Mouse (Mus musculus) myocyte (in vitro differentiated cells): ENCODE measurements around the gene Dgki. TPM values are rescaled to one million over a fixed set of nuclear protein-coding genes. Genes with fewer than 3 reads are reported as not detected.

Source experiments
- H3K27me3 ChIP-seq: one replicate; pipeline ENCODE4 v1.6.1; 2011; ENCODE audit not compliant: control insufficient read depth, insufficient read depth, insufficient read length
- H3K36me3 ChIP-seq: one replicate; pipeline ENCODE4 v1.6.1; 2011; ENCODE audit not compliant: control insufficient read depth, insufficient read depth
- H3K4me2 ChIP-seq: one replicate; pipeline ENCODE4 v1.6.1; 2011; ENCODE audit warnings: low read depth, control low read depth
- H3K4me3 ChIP-seq: one replicate; pipeline ENCODE4 v1.5.1; 2011; ENCODE audit warnings: mild to moderate bottlenecking, control low read depth, moderate library complexity
- H3K79me2 ChIP-seq: one replicate; pipeline ENCODE4 v1.6.1; 2011; ENCODE audit not compliant: control insufficient read depth, insufficient read depth
- H3ac ChIP-seq: one replicate; pipeline ENCODE4 v1.6.1; 2011; ENCODE audit not compliant: control insufficient read depth, insufficient read length
- CEBPB ChIP-seq: IDR thresholded peaks from 2 replicates; pipeline ENCODE4 v1.6.1; 2011; ENCODE audit warnings: mild to moderate bottlenecking, moderate library complexity; ENCODE audit not compliant: poor library complexity, insufficient read depth, severe bottlenecking
- E2F4 ChIP-seq: IDR thresholded peaks from one replicate; pipeline ENCODE4 v1.6.1; 2011; ENCODE audit warnings: mild to moderate bottlenecking, control low read depth, moderate library complexity; ENCODE audit not compliant: insufficient read depth
- MAX ChIP-seq: IDR thresholded peaks from one replicate; pipeline ENCODE4 v1.6.1; 2011; ENCODE audit warnings: low read depth, mild to moderate bottlenecking, control low read depth
- MYOD1 ChIP-seq, 3 experiments: IDR thresholded peaks; one replicate each; pipeline ENCODE4 v1.6.1; 2011; ENCODE audit warnings: control low read depth in 2 of 3, low read depth in 2 of 3, mild to moderate bottlenecking in 2 of 3, moderate library complexity in 1 of 3; ENCODE audit not compliant: insufficient read length in 2 of 3, control insufficient read depth in 1 of 3
- MYOG ChIP-seq, 3 experiments: IDR thresholded peaks; one replicate each; pipeline ENCODE4 v1.6.1; 2011; ENCODE audit warnings: control low read depth in 2 of 3, low read depth in 2 of 3, mild to moderate bottlenecking in 2 of 3; ENCODE audit not compliant: insufficient read length in 2 of 3, control insufficient read depth in 1 of 3, insufficient read depth in 1 of 3
- POLR2A ChIP-seq: IDR thresholded peaks from one replicate; pipeline ENCODE4 v1.6.1; 2011; ENCODE audit warnings: low read depth, mild to moderate bottlenecking, control low read depth, moderate library complexity; ENCODE audit not compliant: insufficient read length
- POLR2AphosphoS2 ChIP-seq: IDR thresholded peaks from one replicate; pipeline ENCODE4 v1.6.1; 2011; ENCODE audit warnings: low read depth, control low read depth; ENCODE audit not compliant: insufficient read length
- REST ChIP-seq: IDR thresholded peaks from one replicate; pipeline ENCODE4 v1.6.1; 2011; ENCODE audit warnings: mild to moderate bottlenecking, control low read depth, moderate library complexity; ENCODE audit not compliant: insufficient read depth, insufficient read length
- SRF ChIP-seq: IDR thresholded peaks from one replicate; pipeline ENCODE4 v1.6.1; 2011; ENCODE audit warnings: low read depth; ENCODE audit not compliant: control insufficient read depth, insufficient read length
- TCF12 ChIP-seq: IDR thresholded peaks from one replicate; pipeline ENCODE4 v1.6.1; 2011; ENCODE audit warnings: mild to moderate bottlenecking, control low read depth; ENCODE audit not compliant: poor library complexity, insufficient read depth, severe bottlenecking
- TCF3 ChIP-seq: IDR thresholded peaks from one replicate; pipeline ENCODE4 v1.6.1; 2011; ENCODE audit warnings: low read depth, control low read depth; ENCODE audit not compliant: insufficient read length
- USF1 ChIP-seq: IDR thresholded peaks from one replicate; pipeline ENCODE4 v1.6.1; 2011; ENCODE audit warnings: low read depth, mild to moderate bottlenecking, control low read depth, moderate library complexity
- polyA plus RNA-seq: library from polyadenylated mRNA; unstranded; fragments of >200 nt; fragmentation: generic; extraction: Trizol; gene quantifications from one replicate; pipeline ENCODE4 v1.2.1, GENCODE M21; 2012; ENCODE audit warnings: missing spikeins

Gene Dgki
- polyA plus RNA-seq, 1 experiment = 0.02 TPM

GRCm38 (mm10) chr6:37315440-37315839, 15.5 kb upstream of the Dgki start:
- Histone ChIP-seq H3K79me2 (no peaks in the 10 kb centered on the region), H3ac (no peak overlapping the region), H3K36me3 (no peaks in the 10 kb centered on the region), H3K27me3 (no peaks in the 10 kb centered on the region), H3K4me2 (no peak overlapping the region), H3K4me3 (no peak overlapping the region)
- TF ChIP-seq SRF = no peak
- TF ChIP-seq REST = no peak
- TF ChIP-seq MAX = no peak
- TF ChIP-seq MYOG (IDR thresholded peaks at IDR 0.05; ENCODE audit: control insufficient read depth in 1 of 3, insufficient read depth in 1 of 3, insufficient read length in 2 of 3, low read depth in 2 of 3) = no peak
- no peak for TF ChIP-seq TCF12
- TF ChIP-seq CEBPB = no peak
- no peak for TF ChIP-seq POLR2AphosphoS2
- TF ChIP-seq TCF3 = no peak

GRCm38 (mm10) chr6:37310601-37311000, 10.6 kb upstream of the Dgki start:
- H3K27me3 ChIP-seq = no peaks in the 10 kb centered on the region
- TF ChIP-seq POLR2A = no peak
- TF ChIP-seq TCF12 = no peak
- no peak for TF ChIP-seq MYOG (IDR thresholded peaks at IDR 0.05; ENCODE audit: control insufficient read depth in 1 of 3, insufficient read depth in 1 of 3, insufficient read length in 2 of 3, low read depth in 2 of 3)
- no peak for TF ChIP-seq TCF3
- no peak for TF ChIP-seq MAX
- no peak for TF ChIP-seq USF1
- H3K79me2 ChIP-seq = no peaks in the 10 kb centered on the region
- no peak overlapping the region for H3ac ChIP-seq
- no peaks in the 10 kb centered on the region for H3K36me3 ChIP-seq
- H3K4me3 ChIP-seq = no peak overlapping the region
- no peak overlapping the region for H3K4me2 ChIP-seq

GRCm38 (mm10) chr6:37306616-37307015, 6.6 kb upstream of the Dgki start:
- no peak overlapping the region for H3K4me3 ChIP-seq
- no peak for TF ChIP-seq REST
- TF ChIP-seq POLR2A = no peak
- TF ChIP-seq MYOG (IDR thresholded peaks at IDR 0.05; ENCODE audit: control insufficient read depth in 1 of 3, insufficient read depth in 1 of 3, insufficient read length in 2 of 3, low read depth in 2 of 3) = no peak
- TF ChIP-seq POLR2AphosphoS2 = no peak
- TF ChIP-seq CEBPB = no peak
- no peak for TF ChIP-seq SRF
- no peak for TF ChIP-seq E2F4
- TF ChIP-seq TCF12 = no peak
- TF ChIP-seq MAX = no peak
- no peak for TF ChIP-seq MYOD1 (IDR thresholded peaks at IDR 0.05; ENCODE audit: control insufficient read depth in 1 of 3, insufficient read length in 2 of 3, low read depth in 2 of 3)
- H3ac ChIP-seq = no peak overlapping the region
- peaks cover 2% of the 10 kb centered on the region for H3K27me3 ChIP-seq
- no peak overlapping the region for H3K4me2 ChIP-seq
- no peaks in the 10 kb centered on the region for H3K36me3 ChIP-seq
- H3K79me2 ChIP-seq = no peaks in the 10 kb centered on the region

GRCm38 (mm10) chr6:37300492-37300891, 508 bp upstream of the Dgki start:
- Histone ChIP-seq H3K36me3 (no peaks in the 10 kb centered on the region), H3ac (no peak overlapping the region), H3K79me2 (no peaks in the 10 kb centered on the region), H3K27me3 (peaks cover 37% of the 10 kb centered on the region), H3K4me3 (no peak overlapping the region), H3K4me2 (no peak overlapping the region)
- TF ChIP-seq CEBPB = no peak
- no peak for TF ChIP-seq TCF12
- no peak for TF ChIP-seq MAX
- no peak for TF ChIP-seq MYOD1 (IDR thresholded peaks at IDR 0.05; ENCODE audit: control insufficient read depth in 1 of 3, insufficient read length in 2 of 3, low read depth in 2 of 3)
- TF ChIP-seq SRF = no peak

- TF ChIP-seq MYOD1 (IDR thresholded peaks at IDR 0.05; ENCODE audit: control insufficient read depth in 1 of 3, insufficient read length in 2 of 3, low read depth in 2 of 3) (no peak), REST (no peak), USF1 (no peak), CEBPB (no peak), SRF (no peak), MYOG (IDR thresholded peaks at IDR 0.05; ENCODE audit: control insufficient read depth in 1 of 3, insufficient read depth in 1 of 3, insufficient read length in 2 of 3, low read depth in 2 of 3) (no peak), E2F4 (no peak), POLR2AphosphoS2 (no peak), TCF3 (no peak), MAX (no peak), TCF12 (no peak), POLR2A (no peak)
- Histone ChIP-seq H3K4me2 (no peak overlapping the region), H3K79me2 (no peaks in the 10 kb centered on the region), H3ac (no peak overlapping the region), H3K27me3 (peaks cover 37% of the 10 kb centered on the region), H3K36me3 (no peaks in the 10 kb centered on the region), H3K4me3 (no peak overlapping the region)
Observed at GRCm38 (mm10) chr6:37298982-37299381, 1.0 kb downstream of the Dgki start.
